Mouse (Mus musculus) gastrocnemius, postnatal 25 days (tissue): Measurements from ENCODE around the gene Stox2. TPM values are rescaled to one million over a fixed set of nuclear protein-coding genes. Genes with fewer than 3 reads are reported as not detected.

ENCODE experiments used
- DNase-seq: peaks from one replicate; pipeline ENCODE4 v3.0.0; 2022
- total RNA-seq, 2 experiments: library from RNA; stranded (reverse); gene quantifications; 1 replicate in 1 of 2; 2 replicates in 1 of 2; pipeline ENCODE4 v1.2.3; 2021

Stox2 gene
- total RNA-seq, 2 experiments from 2014 or later = 6.7 to 9.2 TPM

- peak; percentile 58 for DNase-seq
Observed at GRCm38 (mm10) chr8:47242207-47243004, 203.8 kb downstream of the Stox2 start.

GRCm38 (mm10) chr8:47241421-47242078 lies 204.6 kb downstream of the Stox2 start:
- DNase-seq = no peak

DNA sequence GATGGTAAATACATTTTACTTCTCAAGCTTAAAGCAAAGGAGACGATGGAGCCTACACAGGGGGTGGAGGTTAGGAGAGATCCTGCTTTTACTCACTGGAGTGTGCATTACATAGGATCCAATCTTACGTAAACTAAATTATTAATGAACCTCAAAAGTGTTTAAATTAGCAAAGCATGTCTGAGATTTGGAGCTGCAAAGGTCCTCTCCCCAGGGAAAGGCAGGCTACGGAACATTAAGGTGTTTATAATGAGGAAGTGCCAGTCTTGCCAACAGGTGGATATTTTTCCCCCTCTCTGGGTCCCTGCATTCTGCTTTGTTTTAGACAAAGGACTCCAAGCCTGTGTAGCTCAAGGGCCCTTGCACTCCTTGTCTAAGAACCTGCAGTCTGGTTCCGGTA lies 205.3 kb downstream of the Stox2 start:
- no peak for DNase-seq

DNA sequence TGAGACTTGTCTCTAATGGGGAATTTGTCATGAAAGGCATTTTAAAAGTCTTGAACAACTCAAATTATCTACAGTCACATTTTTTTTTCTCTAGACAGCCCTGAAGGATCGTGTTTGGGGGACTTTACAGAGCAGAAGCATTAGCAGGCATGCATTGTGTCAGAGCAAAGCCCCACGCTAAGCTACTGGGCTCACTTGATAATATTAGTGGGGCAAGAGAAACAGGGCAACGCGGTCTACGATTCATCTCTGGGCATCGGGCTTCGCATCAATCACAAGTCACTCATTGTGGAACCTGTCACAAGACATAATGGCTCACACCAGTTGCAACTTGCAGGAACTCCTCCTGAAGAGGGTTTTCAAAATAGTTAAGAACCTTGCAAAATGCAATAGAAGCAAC lies 205.9 kb downstream of the Stox2 start:
- DNase-seq = no peak

- no peak for DNase-seq
Observed at GRCm38 (mm10) chr8:47232081-47232480, 214.1 kb downstream of the Stox2 start.

DNA sequence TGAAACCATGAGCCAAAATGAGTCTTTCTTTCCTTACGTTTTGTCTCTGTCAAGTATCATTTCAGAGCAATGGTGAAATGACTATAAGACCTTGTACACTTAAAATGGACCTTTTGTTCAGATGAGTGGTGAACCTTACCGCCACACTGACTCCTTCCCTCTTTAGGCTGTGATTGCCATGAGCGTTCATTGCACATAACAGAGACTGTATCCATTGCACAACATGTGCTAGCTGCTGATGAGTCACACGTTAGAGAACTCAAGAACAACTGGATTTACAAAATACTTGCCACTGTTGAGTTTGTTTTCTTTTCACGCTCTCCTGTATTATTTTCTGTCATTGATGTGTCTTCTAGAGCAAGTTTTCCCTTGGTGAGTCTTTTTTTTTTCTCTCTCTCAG lies 216.1 kb downstream of the Stox2 start:
- no peak for DNase-seq

DNA sequence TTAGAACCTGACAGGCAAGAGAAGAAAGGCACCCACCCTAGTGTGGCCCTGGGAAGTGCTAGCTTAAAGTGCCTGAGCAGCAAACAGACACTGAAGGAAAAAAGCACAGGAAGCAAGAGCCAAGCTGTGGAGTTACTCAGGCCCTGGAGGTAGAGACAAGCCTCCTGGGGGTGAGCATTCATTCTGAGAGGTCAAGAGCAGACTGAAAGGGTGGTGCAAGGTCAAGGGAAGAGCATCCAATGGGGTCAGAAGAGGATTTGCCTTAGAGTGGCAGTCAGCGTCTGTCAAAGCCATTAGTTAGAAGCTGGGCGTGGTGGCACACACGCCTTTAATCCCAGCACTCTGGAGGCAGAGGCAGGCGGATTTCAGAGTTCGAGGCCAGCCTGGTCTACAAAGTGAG lies 224.3 kb downstream of the Stox2 start:
- DNase-seq = no peak

GRCm38 (mm10) chr8:47221191-47221590 lies 225.0 kb downstream of the Stox2 start:
- no peak for DNase-seq

DNA sequence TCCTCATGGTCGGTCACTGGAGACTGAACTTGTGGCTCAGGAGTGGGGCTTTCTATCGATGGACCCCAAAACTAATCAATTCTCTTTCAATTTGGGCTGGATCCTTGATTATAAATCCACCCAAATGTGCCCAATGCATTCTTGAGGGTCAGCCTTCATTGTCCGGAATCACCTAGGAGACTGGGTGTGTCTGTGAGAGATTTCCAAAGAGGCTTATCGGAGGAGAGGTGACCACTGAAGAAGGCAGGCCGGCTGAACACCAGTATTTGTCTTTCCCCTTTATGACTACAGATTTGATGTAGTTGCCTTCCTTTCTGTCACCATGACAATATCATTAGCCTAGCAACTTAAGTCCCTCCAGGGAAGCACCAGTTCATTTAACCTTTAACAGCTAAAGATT lies 225.8 kb downstream of the Stox2 start:
- no peak for DNase-seq

- DNase-seq = no peak
Observed at GRCm38 (mm10) chr8:47218536-47218935, 227.6 kb downstream of the Stox2 start.

DNA sequence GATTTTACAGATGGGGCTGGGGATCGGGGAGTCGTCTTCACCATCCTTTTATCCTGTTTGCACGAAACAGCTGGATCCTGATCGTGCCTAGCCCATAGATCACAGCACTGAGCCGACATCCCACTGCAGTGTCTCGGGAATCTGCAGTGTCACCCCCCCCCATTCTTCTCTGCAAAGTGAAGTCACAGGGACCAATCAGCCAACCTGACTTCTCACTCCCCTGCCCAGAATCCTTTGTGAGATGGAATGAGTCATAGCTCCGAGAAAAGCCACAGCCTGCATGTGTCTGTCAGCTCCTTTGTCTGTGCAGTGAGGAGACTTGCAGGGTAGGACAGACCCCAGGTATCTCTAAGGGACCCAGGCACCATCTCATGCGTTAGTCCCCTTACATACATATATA lies 228.1 kb downstream of the Stox2 start:
- DNase-seq = no peak

- no peak for DNase-seq
Observed at GRCm38 (mm10) chr8:47212124-47212523, 234.0 kb downstream of the Stox2 start.

DNA sequence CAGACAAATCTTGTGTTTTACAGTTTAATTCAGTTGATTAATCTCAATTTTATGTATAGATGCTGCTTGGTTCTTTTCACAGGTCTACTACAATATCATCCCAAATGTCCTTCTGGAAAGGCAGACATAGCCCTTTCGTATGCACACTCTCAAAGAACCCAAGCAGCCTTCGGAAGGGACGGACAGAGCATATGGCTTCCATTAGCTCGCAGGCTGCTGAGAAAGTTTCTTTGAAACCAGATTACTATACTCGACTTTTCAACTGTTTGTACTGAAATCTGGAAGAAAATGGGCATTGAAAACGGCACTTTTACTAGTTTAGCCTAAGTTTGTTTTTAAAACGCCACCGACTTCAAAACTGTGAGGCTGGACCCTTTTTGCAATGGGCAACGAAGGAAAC lies 234.9 kb downstream of the Stox2 start:
- no peak for DNase-seq

DNA sequence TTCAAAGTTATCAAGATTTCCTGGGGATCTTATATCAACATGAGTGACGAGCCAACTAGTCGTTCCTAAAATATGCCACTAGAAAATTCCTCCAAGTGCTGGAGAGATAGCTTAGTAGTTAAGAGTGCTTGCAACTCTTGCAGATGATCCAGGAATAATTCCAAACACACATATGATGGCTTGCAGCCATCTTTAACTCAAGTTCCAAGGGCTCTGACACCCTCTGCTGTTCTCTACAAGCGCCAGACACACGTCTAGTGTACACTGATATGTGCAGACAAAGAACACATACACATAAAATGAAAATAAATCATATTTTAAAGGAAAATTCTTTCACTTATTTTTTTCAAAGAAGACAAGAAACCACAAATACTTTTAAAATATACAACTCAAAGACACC lies 237.9 kb downstream of the Stox2 start:
- DNase-seq = no peak

DNA sequence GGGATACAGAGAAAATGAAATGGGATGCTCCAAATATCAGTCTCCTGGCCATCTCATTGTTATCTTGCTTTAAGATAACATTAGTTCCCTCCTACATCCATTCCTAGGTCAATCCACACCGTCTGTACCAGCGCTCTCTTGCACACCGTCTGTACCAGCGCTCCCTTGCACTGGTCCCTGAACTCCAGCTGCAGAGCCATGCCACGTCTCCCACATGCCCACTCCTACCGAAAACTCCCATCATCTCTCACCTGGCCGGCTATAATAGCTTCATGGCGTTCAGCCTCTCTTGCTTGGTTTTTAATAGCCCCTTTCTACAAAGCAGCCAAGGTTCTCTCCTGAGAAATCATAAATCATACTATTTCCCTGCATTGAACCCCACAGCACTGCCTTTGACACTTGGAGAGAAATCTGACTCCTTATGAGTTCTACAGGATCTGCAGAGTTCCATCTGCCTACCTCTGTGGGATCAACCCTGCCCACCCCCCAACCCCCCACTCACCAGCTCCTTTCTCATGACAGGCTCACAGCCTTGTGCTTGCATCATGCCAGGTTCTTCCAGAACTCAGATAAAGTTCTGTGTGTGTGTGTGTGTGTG lies 239.4 kb downstream of the Stox2 start:
- no peak for DNase-seq

GRCm38 (mm10) chr8:47205472-47205871 lies 240.7 kb downstream of the Stox2 start:
- no peak for DNase-seq

GRCm38 (mm10) chr8:47196391-47196790 lies 249.8 kb downstream of the Stox2 start:
- DNase-seq = no peak

DNA sequence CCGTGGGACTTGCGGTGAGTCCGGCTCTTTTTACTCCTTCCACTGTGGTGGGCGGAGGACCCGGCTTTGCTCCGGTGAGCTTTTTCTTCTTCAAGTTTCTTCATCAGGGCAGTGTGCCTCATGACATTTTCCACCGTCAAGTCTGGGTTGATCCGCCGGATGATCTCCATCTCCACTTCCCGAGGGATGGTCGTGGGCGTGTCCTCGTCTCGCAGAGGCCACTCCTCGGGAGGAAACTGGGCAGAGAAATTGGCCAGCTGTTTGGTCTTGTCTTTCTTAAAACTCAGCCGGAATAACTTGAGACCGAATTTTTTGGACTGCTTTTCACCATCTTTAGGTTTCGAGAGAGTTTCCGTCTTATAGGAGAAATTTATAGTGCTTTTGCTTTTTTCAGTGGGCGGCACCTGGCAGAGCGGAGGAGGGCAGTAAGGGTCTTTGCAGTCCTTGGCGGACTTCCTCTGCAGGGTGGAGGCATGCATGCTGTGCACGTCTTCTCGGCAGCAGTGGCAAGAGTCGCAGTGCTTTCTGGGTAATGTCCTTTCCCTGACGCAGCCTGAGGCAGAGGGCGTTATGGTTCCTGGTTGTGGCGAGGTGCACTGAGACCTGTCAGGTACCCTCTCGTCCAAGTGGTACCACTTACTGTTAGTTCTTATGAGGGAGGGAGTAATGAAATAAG lies 252.7 kb downstream of the Stox2 start:
- peak; percentile 16 for DNase-seq

GRCm38 (mm10) chr8:47191444-47192365 lies 254.5 kb downstream of the Stox2 start:
- peak; percentile 58 for DNase-seq

GRCm38 (mm10) chr8:47185396-47185795 lies 260.8 kb downstream of the Stox2 start:
- no peak for DNase-seq

GRCm38 (mm10) chr8:47182771-47183558 lies 263.2 kb downstream of the Stox2 start:
- no peak for DNase-seq
